In the genomic region with DNA sequence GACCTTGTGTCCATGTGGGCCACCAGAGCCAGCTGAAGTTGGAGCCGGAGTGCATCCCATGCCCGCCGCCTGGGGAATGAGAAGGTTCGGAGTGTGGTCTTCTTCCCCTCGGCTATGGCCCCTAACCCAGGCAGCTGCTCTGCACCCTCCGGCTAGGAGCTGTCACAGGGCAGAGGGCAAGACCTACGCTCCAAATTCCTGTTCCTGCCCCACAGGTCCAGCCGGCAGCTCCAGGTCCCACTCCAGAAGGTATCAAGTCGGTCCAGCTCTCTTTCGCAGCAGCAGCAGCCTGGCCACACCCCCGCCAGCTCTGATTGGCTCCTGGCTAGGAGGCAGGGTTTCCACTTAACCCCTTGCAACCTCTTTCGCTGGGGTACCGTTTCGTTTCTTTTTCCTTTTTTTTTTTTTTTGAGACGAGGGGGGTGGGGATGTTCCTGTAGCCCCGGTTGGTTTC, we compare ENCODE assay signal across 8 mouse cellular contexts. TPM values are rescaled to one million over a fixed set of nuclear protein-coding genes. Genes with fewer than 3 reads are reported as not detected.
DNase-seq lines count a peak whose midpoint lies in the region; ATAC-seq and TF ChIP-seq lines count a peak whose summit lies in the region.

No protein-coding gene starts in this region.

- peak overlapping the region; percentile 50 for H3K9ac ChIP-seq in forebrain, embryonic 15.5 days (replicated peaks)

- no peak overlapping the region for H3K27ac ChIP-seq in forebrain, embryonic 15.5 days (replicated peaks)

- peak; percentile 75 for DNase-seq in ES-CJ7 (ENCODE audit: low read depth, low spot score)
- peak; percentile 82 for DNase-seq in cerebellum, adult 11 months
- DNase-seq in heart, postnatal 14 days = peak; percentile 75 to 81
- peak; percentile 80 to 90 for DNase-seq in layer of hippocampus, adult 18-20 months (ENCODE audit: low spot score in 2 of 2)
- peak; percentile 74 for DNase-seq in lung, adult 2 months
- DNase-seq in thymus, postnatal 10 days (ENCODE audit: low spot score in 2 of 2) = peak; percentile 38 to 61

- under 1% methylated on average over 16 of the region's 16 CpGs for WGBS in forebrain, embryonic 15.5 days
- WGBS in lung, adult 2 months = 0% methylated on average over 16 of the region's 16 CpGs

- H3K9me3 ChIP-seq in forebrain, embryonic 15.5 days = no peaks in the 10 kb centered on the region

- peak overlapping the region; percentile 100 for H3K4me2 ChIP-seq in forebrain, embryonic 15.5 days (replicated peaks)

- no peaks in the 10 kb centered on the region for H3K36me3 ChIP-seq in forebrain, embryonic 15.5 days

- intact Hi-C loops in heart, postnatal 14 days (cut with DNase I) = no loop called here

- peaks cover 42% of the 10 kb centered on the region for H3K27me3 ChIP-seq in forebrain, embryonic 15.5 days

- TF ChIP-seq CTCF in lung, adult 2 months (IDR thresholded peaks at IDR 0.05; ENCODE audit: insufficient read depth, low read length) = no peak

- peak overlapping the region; percentile 61 for H3K4me3 ChIP-seq in forebrain, embryonic 15.5 days
- H3K4me3 ChIP-seq in lung, adult 2 months (replicated peaks; ENCODE audit: extremely low read depth, low read depth, low read length) = peak overlapping the region; percentile 60

- peaks cover 17% of the 10 kb centered on the region for H3K4me1 ChIP-seq in forebrain, embryonic 15.5 days
- H3K4me1 ChIP-seq in lung, adult 2 months (ENCODE audit: control insufficient read depth, insufficient read depth, low read length) = peaks cover 7% of the 10 kb centered on the region; the same call in 1 of the 2 replicates

- 0 out of 2 replicates have a peak, but pooled peaks have one; percentile 11 for TF ChIP-seq POLR2A in lung, adult 2 months (IDR thresholded peaks at IDR 0.05; ENCODE audit: borderline replicate concordance, extremely low read depth, low read depth, low read length)

- peak; percentile 90 for ATAC-seq in forebrain, embryonic 15.5 days (replicated peaks)
- peak; percentile 66; the same call in 1 of the 2 replicates for ATAC-seq in neutrophil, adult 5-6 weeks (ENCODE audit: extremely low read depth, insufficient number of reproducible peaks, low FRiP score, poor library complexity, severe bottlenecking)

RNA-seq across cellular contexts. Expression of a gene that starts 11.3 kb away (rescaled TPM):
- 0.22 and 0.34 TPM in 2 replicates for polyA plus RNA-seq in forebrain, embryonic 15.5 days (2015; fragmentation: Nextera tagmentation; extraction: Ambion mirVana)
- 10 to 100 TPM; 11.4 to 12.0 TPM for total RNA-seq in heart, postnatal 14 days (2021)
- total RNA-seq in layer of hippocampus, adult 18-20 months (2021) = 10 to 100 TPM; 46.1 to 48.0 TPM
- 1.9 and 3.7 TPM in 2 replicates for polyA plus RNA-seq in lung, adult 2 months (2012; rRNA removed)
- total RNA-seq in neutrophil, adult 5-6 weeks (2017) = 0.86 and 1.3 TPM in 2 replicates

RNA-seq across cellular contexts. Expression of a gene that starts 23.8 kb away (rescaled TPM):
- polyA plus RNA-seq in forebrain, embryonic 15.5 days (2015; fragmentation: Nextera tagmentation; extraction: Ambion mirVana) = 7.7 TPM in 2 replicates
- 1 to 10 TPM; 7.5 to 8.6 TPM for total RNA-seq in heart, postnatal 14 days (2021)
- 1 to 10 TPM; 5.0 to 5.9 TPM for total RNA-seq in layer of hippocampus, adult 18-20 months (2021)
- polyA plus RNA-seq in lung, adult 2 months (2012; rRNA removed) = 35.6 and 41.0 TPM in 2 replicates
- 0.12 and 0.74 TPM in 2 replicates for total RNA-seq in neutrophil, adult 5-6 weeks (2017)

RNA-seq across cellular contexts. Expression of a gene that starts 29.3 kb away (rescaled TPM):
- polyA plus RNA-seq in forebrain, embryonic 15.5 days (2015; fragmentation: Nextera tagmentation; extraction: Ambion mirVana) = 0.05 and 0.11 TPM in 2 replicates
- total RNA-seq in heart, postnatal 14 days (2021) = under 1 TPM; 0.68 to 0.96 TPM
- under 1 TPM in 1 of 2 experiments, not detected in 1; 0.10 TPM for total RNA-seq in layer of hippocampus, adult 18-20 months (2021)
- polyA plus RNA-seq in lung, adult 2 months (2012; rRNA removed) = 0.41 and 0.51 TPM in 2 replicates
- total RNA-seq in neutrophil, adult 5-6 weeks (2017) = not detected in 2 replicates

RNA-seq across cellular contexts. Expression of a gene that starts 57.4 kb away (rescaled TPM):
- polyA plus RNA-seq in forebrain, embryonic 15.5 days (2015; fragmentation: Nextera tagmentation; extraction: Ambion mirVana) = 0.13 and 0.24 TPM in 2 replicates
- total RNA-seq in heart, postnatal 14 days (2021) = 100 to 1,000 TPM; 193 to 217 TPM
- total RNA-seq in layer of hippocampus, adult 18-20 months (2021) = not detected
- polyA plus RNA-seq in lung, adult 2 months (2012; rRNA removed) = 2.0 and 4.6 TPM in 2 replicates
- not detected in 2 replicates for total RNA-seq in neutrophil, adult 5-6 weeks (2017)
